In genomic region chr5:89543476-89543875, GRCm38 (mm10) we compare ENCODE assay signal across 10 mouse cellular contexts. TPM values are rescaled to one million over a fixed set of nuclear protein-coding genes. Genes with fewer than 3 reads are reported as not detected.
A peak's percentile ranks its signal among the peaks of the same experiment; 100 is the strongest.
DNase-seq lines count a peak whose midpoint lies in the region; ATAC-seq and TF ChIP-seq lines count a peak whose summit lies in the region.
"Had no signal": no experiment of that assay in that cellular context is flagged by ENCODE, and none has a peak within 500 bp of the region (broad histone marks: within the 10 kb centered on the region; RNA-seq: fewer than 3 reads in every experiment).

No protein-coding gene starts in this region.

- 39% methylated on average over 2 of the region's 2 CpGs for WGBS in forebrain, embryonic 14.5 days
- WGBS in kidney, adult 2 months, result 32% methylated on average over 2 of the region's 2 CpGs

- no peaks in the 10 kb centered on the region for H3K36me3 ChIP-seq in forebrain, embryonic 14.5 days (ENCODE audit: control insufficient read depth, insufficient read depth, low read length)
- H3K36me3 ChIP-seq in kidney, adult 2 months (ENCODE audit: control insufficient read depth, insufficient read depth, low read length), result no peaks in the 10 kb centered on the region

- no peak overlapping the region for H3K4me3 ChIP-seq in gastrocnemius, adult 2 months
- H3K4me3 ChIP-seq in forebrain, embryonic 14.5 days (ENCODE audit: low read depth, low read length), result no peak overlapping the region
- no peak overlapping the region for H3K4me3 ChIP-seq in kidney, adult 2 months (ENCODE audit: insufficient read depth, low read depth, low read length)

- no peak overlapping the region for H3K9ac ChIP-seq in forebrain, embryonic 14.5 days (ENCODE audit: low read length)

- no peaks in the 10 kb centered on the region for H3K4me1 ChIP-seq in forebrain, embryonic 14.5 days (ENCODE audit: control insufficient read depth, insufficient read depth, low read length)
- H3K4me1 ChIP-seq in kidney, adult 2 months (ENCODE audit: control insufficient read depth, insufficient read depth, low read length), result no peaks in the 10 kb centered on the region

- H3K27me3 ChIP-seq in forebrain, embryonic 14.5 days (replicated peaks; ENCODE audit: control insufficient read depth, insufficient read depth, low read length), result no peaks in the 10 kb centered on the region
- H3K27me3 ChIP-seq in kidney, adult 2 months (replicated peaks; ENCODE audit: control insufficient read depth, insufficient read depth, low read length), result no peaks in the 10 kb centered on the region

- peak; percentile 65 for TF ChIP-seq CTCF in gastrocnemius, adult 2 months (IDR thresholded peaks at IDR 0.05)
- TF ChIP-seq CTCF in kidney, adult 2 months (conservative IDR thresholded peaks at IDR 0.05; ENCODE audit: insufficient read depth, insufficient read length, low read depth, low read length), result peak; percentile 71

- no peak for TF ChIP-seq POLR2A in kidney, adult 2 months (IDR thresholded peaks at IDR 0.05; ENCODE audit: low read depth, low read length)

- DNase-seq in gastrocnemius, adult 2 months, result peak; percentile 24
- DNase-seq in gastrocnemius, postnatal 25 days, result no peak
- peak; percentile 83 for DNase-seq in forebrain, embryonic 14.5 days (ENCODE audit: low spot score)
- peak; percentile 70 for DNase-seq in kidney, adult 2 months
- DNase-seq in left cerebral cortex, postnatal 25 days (ENCODE audit: low spot score in 2 of 2), result peak; percentile 77 to 88
- DNase-seq in naive thymus-derived CD4-positive, alpha-beta T cell, adult 2 months (ENCODE audit: low read depth), result peak; percentile 1
- peak; percentile 58 to 62 for DNase-seq in urinary bladder, postnatal 36 days (ENCODE audit: low spot score in 2 of 2)

- ATAC-seq in cerebellum, adult (ENCODE audit: insufficient number of reproducible peaks, low FRiP score, low TSS enrichment), result peak; percentile 66; the same call in 1 of the 2 replicates
- peak; percentile 88 for ATAC-seq in forebrain, embryonic 14.5 days

- H3K4me2 ChIP-seq in forebrain, embryonic 14.5 days (ENCODE audit: low read length), result no peak overlapping the region

- no peak overlapping the region for H3K27ac ChIP-seq in gastrocnemius, adult 2 months
- H3K27ac ChIP-seq in forebrain, embryonic 14.5 days (ENCODE audit: low read depth, low read length), result no peak overlapping the region
- no peak overlapping the region for H3K27ac ChIP-seq in kidney, adult 2 months (ENCODE audit: insufficient read depth, low read depth, low read length)

- intact Hi-C loops in gastrocnemius, adult 2 months (cut with DNase I), result no loop called here
- intact Hi-C loops in left cerebral cortex, postnatal 25 days (cut with DNase I), result loop anchor here (1.0 to 10.0 kb wide), 3 partner anchors 131 to 651 kb away; no protein-coding TSS in a partner anchor

- H3K9me3 ChIP-seq in forebrain, embryonic 14.5 days (replicated peaks; ENCODE audit: control insufficient read depth, low read length), result no peaks in the 10 kb centered on the region; the same call in 1 of the 2 replicates

RNA-seq across cellular contexts. Expression of gene Npffr2, which starts 16.2 kb away (rescaled TPM):
- total RNA-seq in gastrocnemius, adult 2 months (2021), result not detected
- total RNA-seq in gastrocnemius, postnatal 25 days (2021), result not detected
- 0.10 TPM in 1 of 2 replicates, not detected in the other for polyA plus RNA-seq in forebrain, embryonic 14.5 days (2014; fragmentation: Nextera tagmentation; extraction: Ambion mirVana)
- not detected in 2 replicates for polyA plus RNA-seq in kidney, adult 2 months (2012; rRNA removed)
- under 1 TPM; 0.32 to 0.57 TPM for total RNA-seq in left cerebral cortex, postnatal 25 days (2021)
- polyA plus RNA-seq: C2C12; heart, embryonic 16.5 days had no signal
